Mouse (Mus musculus) left cerebral cortex, adult 6 months (tissue): ENCODE data around the gene Blcap. TPM values are rescaled to one million over a fixed set of nuclear protein-coding genes. Genes with fewer than 3 reads are reported as not detected.

Source experiments
- long read RNA-seq, 2 experiments: library from polyadenylated mRNA; unstranded; transcript quantifications; one replicate each; pipeline ENCODE4 v2.0.0; 2019 to 2020
- polyA plus RNA-seq: library from polyadenylated mRNA; unstranded; fragments of <200 nt; fragmentation: Nextera tagmentation; gene quantifications from 2 replicates; pipeline ENCODE4 v1.2.3, GENCODE M21; 2021

Gene Blcap
- polyA plus RNA-seq: 94.7 and 99.7 TPM in 2 replicates
- long read RNA-seq, experiment 1, transcript Blcap-202 (2 exons, 2,056 nt): major isoform, 757 of 824 reads
- long read RNA-seq, experiment 1, transcript Blcap-201 (2 exons, 2,108 nt): minor isoform, 35 of 824 reads
- long read RNA-seq, experiment 1, partial matches to known transcripts: 0 of 824 reads
- long read RNA-seq, experiment 1, other reads (novel, unspliced or antisense): 32 of 824 reads
- long read RNA-seq, experiment 2, transcript Blcap-202 (2 exons, 2,056 nt): major isoform, 140 of 161 reads
- long read RNA-seq, experiment 2, partial matches to known transcripts: 0 of 161 reads
- long read RNA-seq, experiment 2, other reads (novel, unspliced or antisense): 18 of 161 reads

DNA sequence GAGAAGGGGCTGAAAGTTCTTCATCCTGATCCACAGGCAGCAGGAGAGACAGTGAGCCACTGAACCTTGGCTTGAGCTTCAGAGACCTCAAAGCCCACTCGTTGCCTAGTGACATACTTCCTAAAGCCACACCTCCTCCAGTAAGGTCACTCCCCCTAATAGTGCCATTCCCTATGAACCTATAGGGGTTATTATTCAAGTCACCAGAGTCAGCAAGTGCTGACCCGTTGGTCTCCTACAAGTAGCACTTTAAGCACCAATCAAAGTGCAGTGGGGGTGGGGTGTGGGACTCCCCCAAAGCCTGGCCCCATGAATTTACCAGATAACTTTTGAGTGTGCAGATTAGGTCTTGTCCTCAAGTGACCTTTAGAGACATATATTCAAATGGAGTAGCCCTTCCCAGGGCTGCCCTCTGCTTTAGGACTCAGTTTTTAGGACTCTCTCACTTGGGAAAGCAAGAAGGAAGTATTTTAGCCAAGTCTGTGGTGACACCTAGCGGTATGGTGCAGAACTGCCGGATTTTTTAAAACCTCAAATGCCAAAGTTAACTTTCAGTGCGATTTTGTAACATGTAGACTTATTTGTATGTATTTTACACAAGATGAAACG lies at the start of gene Blcap:
Blcap (minus strand) TSS at position 51 of the 609 bp plus-strand sequence.

DNA sequence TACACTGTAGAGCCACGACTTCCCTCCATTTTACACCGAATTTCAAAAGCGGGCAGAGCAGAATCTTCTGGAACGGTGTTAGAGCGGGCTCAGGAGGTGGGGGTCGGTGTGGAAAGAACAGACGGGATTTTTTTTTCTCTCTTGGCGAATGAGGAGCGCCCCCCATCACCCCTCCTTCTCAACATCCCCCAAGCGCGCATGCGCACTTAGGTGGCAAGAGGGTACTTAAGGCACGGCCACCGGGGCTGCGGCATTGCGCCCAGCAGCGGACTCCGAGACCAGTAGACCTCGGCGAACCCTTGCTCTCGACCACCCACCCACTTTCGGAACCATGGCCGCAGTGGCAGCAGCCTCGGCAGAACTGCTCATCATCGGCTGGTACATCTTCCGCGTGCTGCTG lies 11.2 kb downstream of the Blcap start, which contains the start of gene Nnat:
Nnat (plus strand) TSS at position 221 of the 400 bp plus-strand sequence.

Other genes with a start within 250 kb of the Blcap start
- gene Ghrh, start 223.8 kb downstream of the Blcap start, polyA plus RNA-seq: 0.46 TPM in 1 of 2 replicates, not detected in the other
- gene Manbal, start 203.7 kb downstream of the Blcap start, polyA plus RNA-seq: 102 and 115 TPM in 2 replicates
- 10.9 and 36.6 TPM in 2 replicates for gene Src, start 152.8 kb downstream of the Blcap start, polyA plus RNA-seq
- gene Nnat, start 11.2 kb downstream of the Blcap start, polyA plus RNA-seq: 90.7 and 92.2 TPM in 2 replicates
- gene Ctnnbl1, start 166.1 kb upstream of the Blcap start, polyA plus RNA-seq: 30.9 and 38.2 TPM in 2 replicates